Mouse (Mus musculus) liver, embryonic 15.5 days (tissue): Measurements from ENCODE around the gene Pdilt. TPM values are rescaled to one million over a fixed set of nuclear protein-coding genes. Genes with fewer than 3 reads are reported as not detected.

ENCODE experiments used
- ATAC-seq: fragments of 200-750 bp; cut with Nextera tagmentation; 2 replicates; pipeline ENCODE4 v1.8.0; 2017; ENCODE audit warnings: moderate number of reproducible peaks, mild to moderate bottlenecking, moderate library complexity; ENCODE audit not compliant: insufficient read depth
- H3K27ac ChIP-seq: fragments of 300-500 bp; sonication (generic); replicated peaks from 2 replicates; pipeline ENCODE4 v1.5.1; 2015; ENCODE audit warnings: mild to moderate bottlenecking, inconsistent platforms
- H3K27me3 ChIP-seq: fragments of 300-500 bp; sonication (generic); 2 replicates; pipeline ENCODE4 v1.6.1; 2015; ENCODE audit warnings: mild to moderate bottlenecking, inconsistent platforms
- H3K36me3 ChIP-seq: fragments of 300-500 bp; sonication (generic); replicated peaks from 2 replicates; pipeline ENCODE4 v1.6.1; 2015; ENCODE audit warnings: moderate library complexity, mild to moderate bottlenecking, inconsistent platforms
- H3K4me1 ChIP-seq: fragments of 300-500 bp; sonication (generic); replicated peaks from 2 replicates; pipeline ENCODE4 v1.6.1; 2015; ENCODE audit warnings: inconsistent platforms
- H3K4me2 ChIP-seq: fragments of 300-500 bp; sonication (generic); 2 replicates; pipeline ENCODE4 v1.6.1; 2015; ENCODE audit warnings: moderate library complexity, mild to moderate bottlenecking, inconsistent platforms
- H3K4me3 ChIP-seq: fragments of 300-500 bp; sonication (generic); replicated peaks from 2 replicates; pipeline ENCODE4 v1.5.1; 2015; ENCODE audit warnings: mild to moderate bottlenecking, inconsistent platforms
- H3K9ac ChIP-seq: fragments of 300-500 bp; sonication (generic); 2 replicates; pipeline ENCODE4 v1.6.1; 2015; ENCODE audit warnings: moderate library complexity, mild to moderate bottlenecking, inconsistent platforms
- H3K9me3 ChIP-seq: fragments of 300-500 bp; sonication (generic); replicated peaks from 2 replicates; pipeline ENCODE4 v1.6.1; 2016; ENCODE audit warnings: inconsistent platforms
- WGBS: fragments of 180-500 bp; shearing (Covaris S2); methylation state at CpG from one replicate; pipeline ENCODE4 v1.1.7; 2015; ENCODE audit warnings: mixed read lengths; ENCODE audit not compliant: insufficient replicate concordance; 5-methylcytosine and 5-hydroxymethylcytosine counted together
- polyA plus RNA-seq: library from polyadenylated mRNA; unstranded; fragments of >200 nt; fragmentation: Nextera tagmentation; extraction: Ambion mirVana; gene quantifications from 2 replicates; pipeline ENCODE4 v1.2.1, GENCODE M21; 2015

Pdilt gene
- polyA plus RNA-seq, 1 experiment from 2014 or later, result not detected

- Histone ChIP-seq H3K4me1 (no peaks in the 10 kb centered on the region), H3K9ac (no peak overlapping the region), H3K4me2 (no peak overlapping the region), H3K4me3 (no peak overlapping the region), H3K27me3 (no peaks in the 10 kb centered on the region), H3K9me3 (no peaks in the 10 kb centered on the region), H3K36me3 (no peaks in the 10 kb centered on the region), H3K27ac (no peak overlapping the region)
- no peak for ATAC-seq
- 69% methylated on average over 4 of the region's 4 CpGs for WGBS
Observed at GRCm38 (mm10) chr7:119511143-119511542, 12.1 kb downstream of the Pdilt start.

GRCm38 (mm10) chr7:119490041-119490780, 33.1 kb downstream of the Pdilt start:
- H3K4me2 ChIP-seq, result no peak overlapping the region
- no peak overlapping the region for H3K27ac ChIP-seq
- H3K9me3 ChIP-seq, result no peaks in the 10 kb centered on the region
- H3K4me1 ChIP-seq, result no peaks in the 10 kb centered on the region
- no peak overlapping the region for H3K4me3 ChIP-seq
- WGBS, result 60% methylated on average over 4 of the region's 4 CpGs
- ATAC-seq, result no peak
- H3K36me3 ChIP-seq, result no peaks in the 10 kb centered on the region
- no peak overlapping the region for H3K9ac ChIP-seq
- H3K27me3 ChIP-seq, result no peaks in the 10 kb centered on the region

- Histone ChIP-seq H3K9ac (no peak overlapping the region), H3K27ac (no peak overlapping the region), H3K4me2 (no peak overlapping the region), H3K27me3 (no peaks in the 10 kb centered on the region), H3K36me3 (no peaks in the 10 kb centered on the region), H3K4me3 (no peak overlapping the region), H3K4me1 (no peaks in the 10 kb centered on the region), H3K9me3 (no peaks in the 10 kb centered on the region)
- 37% methylated on average over 5 of the region's 5 CpGs for WGBS
- ATAC-seq, result no peak
Observed at GRCm38 (mm10) chr7:119486683-119487082, 36.6 kb downstream of the Pdilt start.

GRCm38 (mm10) chr7:119484154-119484553, 39.1 kb downstream of the Pdilt start:
- Histone ChIP-seq H3K27ac (no peak overlapping the region), H3K27me3 (no peaks in the 10 kb centered on the region), H3K9me3 (no peaks in the 10 kb centered on the region), H3K36me3 (no peaks in the 10 kb centered on the region), H3K4me1 (no peaks in the 10 kb centered on the region), H3K4me2 (no peak overlapping the region), H3K4me3 (no peak overlapping the region), H3K9ac (no peak overlapping the region)
- no peak for ATAC-seq
- 58% methylated on average over 4 of the region's 4 CpGs for WGBS

- Histone ChIP-seq H3K27me3 (no peaks in the 10 kb centered on the region), H3K4me2 (no peak within 1 kb of the TSS), H3K27ac (no peak within 1 kb of the TSS), H3K4me3 (no peak within 1 kb of the TSS), H3K9me3 (no peaks in the 10 kb centered on the region), H3K9ac (no peak within 1 kb of the TSS), H3K36me3 (no peaks in the 10 kb centered on the region), H3K4me1 (no peaks in the 10 kb centered on the region)
- ATAC-seq, result no peak
Observed at GRCm38 (mm10) chr7:119479256-119479655, 44.0 kb downstream of the Pdilt start, which contains the start of gene Umod. Gene Umod (minus strand): TSS chr7:119479282.

GRCm38 (mm10) chr7:119476500-119477389, 46.5 kb downstream of the Pdilt start:
- WGBS, result 64% methylated on average over 33 of the region's 33 CpGs
- Histone ChIP-seq H3K36me3 (no peaks in the 10 kb centered on the region), H3K4me2 (no peak overlapping the region), H3K4me3 (no peak overlapping the region), H3K27me3 (no peaks in the 10 kb centered on the region), H3K9ac (no peak overlapping the region), H3K27ac (no peak overlapping the region), H3K4me1 (no peaks in the 10 kb centered on the region), H3K9me3 (no peaks in the 10 kb centered on the region)
- ATAC-seq, result no peak

- Histone ChIP-seq H3K36me3 (no peaks in the 10 kb centered on the region), H3K9ac (no peak within 1 kb of the TSS), H3K4me2 (no peak within 1 kb of the TSS), H3K4me1 (no peaks in the 10 kb centered on the region), H3K4me3 (no peak within 1 kb of the TSS), H3K9me3 (no peaks in the 10 kb centered on the region), H3K27ac (no peak within 1 kb of the TSS), H3K27me3 (no peaks in the 10 kb centered on the region)
- 64% methylated on average over 6 of the region's 6 CpGs for WGBS
- ATAC-seq, result no peak
Observed at GRCm38 (mm10) chr7:119459185-119459584, 64.1 kb downstream of the Pdilt start, which contains the start of gene Gp2. Gene Gp2 (minus strand): TSS chr7:119459285.

GRCm38 (mm10) chr7:119454192-119454591, 69.1 kb downstream of the Pdilt start:
- Histone ChIP-seq H3K36me3 (no peaks in the 10 kb centered on the region), H3K9me3 (no peaks in the 10 kb centered on the region), H3K4me1 (no peaks in the 10 kb centered on the region), H3K27me3 (no peaks in the 10 kb centered on the region), H3K4me2 (no peak overlapping the region), H3K9ac (no peak overlapping the region), H3K27ac (no peak overlapping the region), H3K4me3 (no peak overlapping the region)
- no peak for ATAC-seq
- 55% methylated on average over 7 of the region's 7 CpGs for WGBS

GRCm38 (mm10) chr7:119443849-119444248, 79.4 kb downstream of the Pdilt start:
- Histone ChIP-seq H3K36me3 (no peaks in the 10 kb centered on the region), H3K9me3 (no peaks in the 10 kb centered on the region), H3K27me3 (no peaks in the 10 kb centered on the region), H3K9ac (no peak overlapping the region), H3K4me2 (no peak overlapping the region), H3K4me1 (no peaks in the 10 kb centered on the region), H3K4me3 (no peak overlapping the region), H3K27ac (no peak overlapping the region)
- 36% methylated on average over 4 of the region's 4 CpGs for WGBS
- ATAC-seq, result no peak

GRCm38 (mm10) chr7:119441938-119442337, 81.4 kb downstream of the Pdilt start:
- no peak for ATAC-seq
- 31% methylated on average over 1 of the region's 1 CpGs for WGBS
- Histone ChIP-seq H3K27me3 (no peaks in the 10 kb centered on the region), H3K4me3 (no peak overlapping the region), H3K4me2 (no peak overlapping the region), H3K4me1 (no peaks in the 10 kb centered on the region), H3K36me3 (no peaks in the 10 kb centered on the region), H3K9ac (no peak overlapping the region), H3K9me3 (no peaks in the 10 kb centered on the region), H3K27ac (no peak overlapping the region)
